Mouse (Mus musculus) cerebellum, adult 2 months (tissue): ENCODE measurements at regions not wholly inside any gene's neighbourhood (a gene's known extent, or its start where the extent isn't known, plus 50 kb on each side); places are given as distances from the start of the nearest gene placed in this dataset.

Experiments
- CTCF ChIP-seq: fragments of 200-500 bp; IDR thresholded peaks from 2 replicates; pipeline ENCODE4 v1.5.1; 2011; ENCODE audit warnings: low read depth, mild to moderate bottlenecking, control low read depth, low read length, moderate library complexity, borderline replicate concordance; ENCODE audit not compliant: insufficient read depth
- POLR2A ChIP-seq: fragments of 200-500 bp; IDR thresholded peaks from 2 replicates; pipeline ENCODE4 v1.6.1; 2011; ENCODE audit warnings: low read length, control low read depth, borderline replicate concordance; ENCODE audit not compliant: insufficient read depth

DNA sequence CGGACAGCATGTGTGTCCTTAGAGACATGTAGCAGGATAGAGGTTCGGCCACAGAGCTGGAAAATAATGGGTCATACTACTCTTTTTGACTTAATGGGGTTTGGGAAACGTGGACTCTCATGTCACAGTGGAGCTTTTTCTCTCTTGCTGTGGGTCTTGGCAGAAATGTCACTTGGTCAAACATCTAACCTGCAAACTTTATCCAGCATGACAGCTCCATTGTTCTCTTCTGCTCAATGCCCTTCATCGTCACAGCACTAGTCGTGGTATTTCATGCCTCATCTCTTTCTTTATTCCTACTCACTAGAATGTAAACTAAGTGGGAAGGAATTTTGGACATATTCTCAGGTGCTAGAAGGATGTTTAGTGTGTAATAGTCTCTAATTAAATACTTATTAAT lies 171.9 kb upstream of the Steap4 start:
- TF ChIP-seq CTCF (no peak), POLR2A (no peak)
